16 mouse cellular contexts compared by ENCODE assay signal in genomic region chr2:77720806-77721205, GRCm38 (mm10).
"Had no signal": no experiment of that assay in that cellular context is flagged by ENCODE, and none has a peak within 500 bp of the region (broad histone marks: within the 10 kb centered on the region; RNA-seq: fewer than 3 reads in every experiment).

No protein-coding gene starts in this region.

- H3K4me2 ChIP-seq: neural tube, embryonic 13.5 days; neural tube, embryonic 15.5 days; stomach, embryonic 15.5 days had no signal

- H3K27me3 ChIP-seq: neural tube, embryonic 13.5 days; neural tube, embryonic 15.5 days; stomach, embryonic 15.5 days had no signal

- H3K9me3 ChIP-seq: neural tube, embryonic 13.5 days; neural tube, embryonic 15.5 days; stomach, embryonic 15.5 days had no signal

- H3K36me3 ChIP-seq: neural tube, embryonic 13.5 days; neural tube, embryonic 15.5 days; stomach, embryonic 15.5 days had no signal

- H3K27ac ChIP-seq: neural tube, embryonic 13.5 days; neural tube, embryonic 15.5 days; stomach, embryonic 15.5 days; stomach, postnatal 0 days had no signal

- DNase-seq: retina, postnatal 1 day; right cerebral cortex, adult 18-20 months; right cerebral cortex, postnatal 14 days; right cerebral cortex, postnatal 25 days; right cerebral cortex, postnatal 4 days; spleen, adult 18-20 months; thymus, adult 18-20 months; thymus, adult 2 months; thymus, postnatal 14 days; thymus, postnatal 25 days; thymus, postnatal 36 days; thymus, postnatal 4 days had no signal

- H3K9ac ChIP-seq: neural tube, embryonic 13.5 days; neural tube, embryonic 15.5 days; stomach, embryonic 15.5 days had no signal

- H3K4me1 ChIP-seq: neural tube, embryonic 13.5 days; neural tube, embryonic 15.5 days; stomach, embryonic 15.5 days had no signal

- H3K4me3 ChIP-seq: neural tube, embryonic 13.5 days; neural tube, embryonic 15.5 days; stomach, embryonic 15.5 days had no signal
